Mouse (Mus musculus) CD4-positive helper T cell, adult 2 months (primary cell): ENCODE data around the gene Gab2.
"Not testable (repeated sequence)": the region's sequence is repeated elsewhere in the genome, so short reads cannot be mapped to it uniquely, and the experiment has no call there.

ENCODE experiments used
- DNase-seq: peaks from one replicate; pipeline ENCODE4 v3.0.0-alpha.2; 2012; ENCODE audit warnings: low read depth, missing footprints, low spot score

Gab2 gene

DNA sequence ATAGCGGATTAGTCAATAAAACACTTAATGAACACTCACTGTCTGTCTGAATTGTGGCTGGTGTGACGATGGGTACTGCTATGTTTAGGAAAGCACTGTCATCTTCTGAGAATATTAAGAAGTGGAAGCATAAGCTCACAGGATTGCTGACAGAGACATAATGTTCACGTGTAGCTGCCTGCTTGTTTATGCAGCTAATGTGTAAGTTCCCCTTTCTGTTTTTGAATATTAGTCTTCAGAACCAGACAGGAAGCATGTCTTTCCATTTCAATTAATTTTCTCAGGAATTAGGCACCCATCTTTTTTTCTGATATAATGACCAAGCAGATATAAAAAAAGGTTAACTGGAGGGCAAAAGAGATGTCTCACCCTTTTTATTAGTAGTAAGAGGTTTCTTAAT lies 55.1 kb downstream of the Gab2 start:
- no peak for DNase-seq

GRCm38 (mm10) chr7:97151082-97151813 lies 69.9 kb downstream of the Gab2 start:
- DNase-seq, result no peak

DNA sequence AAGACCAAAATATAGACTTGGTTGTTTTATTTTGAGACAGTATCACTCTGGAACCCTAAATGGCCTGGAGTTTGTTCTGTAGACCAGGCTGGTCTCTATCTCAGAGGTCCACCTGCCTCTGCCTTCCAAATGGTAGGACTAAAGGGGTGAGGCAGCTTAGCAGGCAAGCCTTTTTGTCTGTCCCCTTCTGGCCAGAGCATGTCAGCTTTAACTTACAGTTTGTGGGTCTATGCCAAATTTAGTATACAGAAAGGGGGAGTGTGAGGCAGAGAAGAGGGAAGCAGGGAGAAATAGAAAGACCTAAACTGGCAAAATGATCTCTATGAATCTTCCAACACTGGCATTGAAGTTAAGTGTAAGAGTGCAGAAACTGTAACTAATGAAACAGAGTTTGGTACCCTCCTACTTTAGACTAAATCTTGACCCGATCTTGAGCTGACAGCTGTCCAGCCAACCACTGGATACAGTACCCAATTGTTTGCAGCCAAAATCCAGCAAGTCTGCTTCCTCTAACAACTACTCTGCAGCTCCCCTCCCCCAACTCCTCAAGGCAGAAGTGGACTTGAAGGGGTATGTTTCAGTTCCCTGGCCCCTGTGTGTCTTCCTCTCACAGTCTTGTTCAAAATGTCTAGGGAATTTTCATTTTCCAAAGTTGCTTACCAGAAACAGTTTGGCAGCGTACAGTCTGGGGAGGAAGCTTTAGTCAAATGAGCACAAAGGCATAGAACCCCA lies 73.5 kb downstream of the Gab2 start:
- DNase-seq, result no peak

DNA sequence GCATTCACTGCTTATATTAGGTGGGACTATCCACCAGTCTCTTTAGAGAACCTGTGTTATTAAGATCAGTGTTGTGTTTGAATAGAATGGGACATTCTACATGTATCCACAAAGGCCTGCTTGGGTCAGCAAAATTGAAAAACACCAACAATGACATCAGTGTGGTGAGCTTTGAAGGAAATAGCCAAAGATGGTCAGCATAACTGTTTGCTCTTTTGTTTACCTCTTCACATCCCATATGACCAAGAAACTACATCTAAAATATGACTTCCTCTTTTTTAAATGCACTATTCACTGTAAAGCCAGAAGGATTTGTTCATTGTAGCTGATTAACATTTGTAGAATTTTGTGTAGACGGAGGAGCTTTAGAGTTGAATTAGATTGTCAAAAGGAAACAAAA lies 82.9 kb downstream of the Gab2 start:
- no peak for DNase-seq

DNA sequence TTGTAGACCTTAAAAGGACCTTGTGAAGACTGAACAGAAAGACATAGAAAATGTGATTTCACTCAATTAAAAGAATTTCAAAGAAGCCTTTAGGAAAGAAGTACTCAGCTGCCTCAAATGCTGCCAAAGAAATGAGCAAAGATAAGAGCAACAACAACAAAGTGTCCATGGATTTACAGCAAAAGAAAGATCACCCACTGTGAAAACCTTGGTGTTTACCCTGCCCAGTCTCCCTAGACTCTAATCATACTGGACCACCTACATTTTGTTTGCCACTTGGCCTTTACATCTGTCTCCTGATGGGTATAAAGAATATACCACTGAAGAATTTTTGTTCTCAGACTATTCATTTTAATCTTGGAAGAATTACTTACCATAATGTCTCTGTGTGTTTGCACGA lies 89.7 kb downstream of the Gab2 start:
- DNase-seq, result no peak

GRCm38 (mm10) chr7:97171719-97172118 lies 90.3 kb downstream of the Gab2 start:
- no peak for DNase-seq

GRCm38 (mm10) chr7:97172126-97172525 lies 90.7 kb downstream of the Gab2 start:
- no peak for DNase-seq

DNA sequence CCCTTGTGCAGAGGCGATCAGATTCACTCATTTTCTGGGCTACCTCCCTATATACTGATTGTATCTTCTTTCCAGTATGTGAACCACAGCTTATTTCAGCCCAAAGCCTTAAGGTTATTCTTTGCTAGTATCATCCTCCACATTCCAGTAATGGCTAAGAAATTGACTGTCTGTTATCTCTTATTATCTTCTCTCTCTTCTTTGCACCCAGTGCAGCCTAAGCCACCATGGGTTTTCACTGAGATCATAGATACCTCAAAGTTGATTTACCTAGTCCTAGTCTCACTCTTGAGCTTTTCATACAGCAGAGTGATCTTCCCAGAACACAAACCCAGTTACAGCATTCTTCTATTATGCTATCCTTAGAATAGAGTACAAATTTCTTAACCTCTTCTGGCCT lies 100.5 kb downstream of the Gab2 start:
- DNase-seq, result no peak

GRCm38 (mm10) chr7:97183426-97183825 lies 102.0 kb downstream of the Gab2 start:
- no peak for DNase-seq

DNA sequence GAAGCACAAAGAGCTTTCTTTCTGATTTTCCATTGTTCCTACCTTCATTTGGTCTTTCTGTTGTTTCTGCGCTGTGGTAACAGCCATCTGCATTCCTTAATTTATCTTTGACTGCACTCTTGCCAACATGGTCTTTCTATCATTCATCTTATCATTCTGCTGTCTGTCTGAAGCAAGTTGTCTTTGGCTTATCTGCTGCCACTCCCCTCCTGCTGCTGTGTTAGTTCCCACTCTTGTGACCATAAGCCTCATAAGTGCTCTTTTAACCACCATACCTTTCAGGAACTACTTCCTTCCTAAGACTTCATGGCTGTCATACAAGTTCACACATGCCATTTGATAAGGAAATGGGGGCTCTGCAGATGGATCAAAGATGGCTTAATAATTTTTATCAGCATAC lies 102.6 kb downstream of the Gab2 start:
- no peak for DNase-seq

GRCm38 (mm10) chr7:97187387-97188081 lies 106.1 kb downstream of the Gab2 start:
- no peak for DNase-seq

GRCm38 (mm10) chr7:97189116-97189515 lies 107.7 kb downstream of the Gab2 start:
- DNase-seq, result no peak

DNA sequence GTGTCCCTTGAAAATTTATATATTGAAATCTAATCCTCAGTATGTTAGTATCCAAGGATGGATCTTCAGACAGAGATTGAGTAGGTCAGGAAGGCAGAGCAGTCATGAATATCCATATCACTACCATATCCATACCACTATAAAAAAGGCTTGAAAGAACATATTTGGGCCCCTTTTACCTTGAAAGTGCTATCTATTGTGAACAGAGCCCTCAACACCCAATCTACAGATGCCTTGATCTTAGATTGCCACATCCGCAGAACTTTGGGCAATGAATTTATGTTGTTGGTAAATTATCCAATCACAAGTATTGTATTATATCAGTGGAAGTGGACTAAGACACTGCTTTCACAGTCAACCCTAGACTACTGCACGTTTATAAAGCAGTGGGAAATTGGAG lies 122.5 kb downstream of the Gab2 start:
- DNase-seq, result no peak

- DNase-seq, result no peak
Measured at GRCm38 (mm10) chr7:97208811-97209549, 127.6 kb downstream of the Gab2 start.

DNA sequence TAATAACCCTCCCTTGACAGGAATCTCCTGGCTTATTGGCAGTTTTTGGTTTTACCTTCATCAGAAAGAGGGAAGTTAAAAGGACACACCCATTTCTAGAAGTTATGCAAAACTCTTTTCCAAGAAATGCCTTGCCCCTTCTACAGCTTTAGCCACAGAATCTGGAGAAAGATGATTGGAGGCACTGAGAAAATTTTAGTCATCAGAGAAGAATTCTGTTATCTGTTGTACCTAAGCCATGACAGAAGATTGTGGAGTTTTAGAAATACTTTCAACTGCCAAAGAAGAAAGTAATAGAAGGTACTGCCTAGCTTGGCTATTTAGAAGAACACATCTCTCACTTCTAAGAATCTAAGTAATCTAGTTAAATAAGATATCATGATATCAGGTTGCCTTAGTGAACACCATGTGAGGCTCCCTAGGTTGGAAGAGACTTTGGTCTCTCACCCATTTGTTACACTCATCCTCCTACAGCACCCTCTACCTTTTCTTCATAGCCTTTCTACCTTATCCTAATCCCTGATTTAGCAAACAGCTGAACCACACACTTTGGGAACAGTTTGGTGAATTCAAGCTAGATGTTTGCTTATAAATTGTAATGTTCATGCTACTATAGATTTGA lies 128.8 kb downstream of the Gab2 start:
- no peak for DNase-seq

DNA sequence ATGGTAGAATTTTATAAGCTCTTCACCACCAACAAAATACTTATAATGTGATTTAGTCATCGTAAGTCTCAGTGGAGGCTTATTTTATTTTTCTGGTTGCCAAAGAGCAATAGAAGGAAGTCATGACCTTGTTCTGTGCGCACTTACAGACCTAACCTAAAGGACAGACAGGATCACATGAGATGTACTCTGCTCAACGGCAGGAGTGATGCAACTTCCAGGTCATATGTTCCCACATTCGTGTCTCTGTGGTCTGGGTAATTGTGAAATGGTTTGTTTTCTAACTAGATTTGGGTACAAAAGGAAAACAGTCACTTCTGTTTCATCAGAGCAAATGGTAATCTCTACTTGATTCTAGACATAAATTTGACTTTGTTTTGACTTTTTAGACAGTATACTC lies 129.7 kb downstream of the Gab2 start:
- no peak for DNase-seq

- DNase-seq, result no peak
Measured at GRCm38 (mm10) chr7:97223836-97224235, 142.4 kb downstream of the Gab2 start.

DNA sequence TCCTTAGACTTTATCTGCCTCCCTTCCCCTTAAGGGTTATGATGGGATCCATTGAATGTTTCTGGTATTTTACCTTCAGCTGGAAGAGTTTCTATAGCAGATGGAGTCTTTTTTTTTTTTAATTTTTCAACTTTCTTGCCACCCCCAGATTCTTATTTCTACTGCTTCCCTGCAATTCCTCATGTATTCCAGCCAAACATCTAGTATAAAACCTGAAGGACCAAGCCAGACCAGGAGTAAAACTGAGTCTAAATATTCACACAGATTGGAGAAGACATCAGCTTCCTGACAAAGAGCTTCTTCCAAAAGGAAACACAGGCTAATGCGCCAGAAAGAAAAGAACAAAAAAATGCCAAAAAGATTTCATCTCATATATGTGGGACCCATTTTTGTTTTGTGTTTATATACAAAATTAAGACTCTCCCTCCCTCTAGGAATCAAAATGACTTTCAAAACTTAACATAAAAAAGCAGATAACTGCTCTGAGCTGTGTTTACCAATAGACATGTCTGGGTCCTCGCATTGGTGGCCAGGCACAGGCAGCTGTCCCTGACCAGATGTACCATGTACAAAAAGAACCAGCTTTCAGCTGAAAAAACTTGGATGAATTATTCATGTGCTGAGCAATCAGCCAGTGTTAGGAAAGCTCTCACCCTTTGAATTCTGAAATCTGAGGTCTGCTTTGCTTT lies 164.0 kb downstream of the Gab2 start:
- no peak for DNase-seq

DNA sequence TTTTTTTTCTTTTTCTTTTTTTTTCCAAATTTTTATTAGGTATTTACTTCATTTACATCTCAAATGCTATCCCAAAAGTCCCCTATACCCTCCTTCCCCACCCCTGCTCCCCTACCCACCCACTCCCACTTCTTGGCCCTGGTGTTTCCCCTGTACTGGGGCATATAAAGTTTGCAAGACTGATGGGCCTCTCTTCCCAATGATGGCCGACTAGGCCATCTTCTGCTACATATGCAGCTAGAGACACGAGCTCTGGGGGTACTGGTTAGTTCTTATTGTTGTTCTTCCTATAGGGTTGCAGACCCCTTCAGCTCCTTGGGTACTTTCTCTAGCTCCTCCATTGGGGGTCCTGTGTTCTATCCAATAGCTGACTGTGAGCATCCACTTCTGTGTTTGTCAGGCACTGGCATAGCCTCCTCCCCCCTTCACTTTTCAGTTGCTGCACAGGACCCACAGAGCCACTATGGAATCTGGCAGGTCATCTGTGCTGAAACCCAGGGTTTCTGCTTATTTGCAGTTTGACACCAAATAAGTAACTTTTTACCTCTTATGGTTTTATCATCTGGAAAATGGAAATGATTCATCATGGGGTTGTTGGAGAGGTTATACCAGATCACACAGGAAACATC lies 164.7 kb downstream of the Gab2 start:
- DNase-seq, result not testable (repeated sequence)

- no peak for DNase-seq
Measured at GRCm38 (mm10) chr7:97247661-97248060, 166.3 kb downstream of the Gab2 start.
